Mouse (Mus musculus) neural tube, embryonic 14.5 days (tissue): Measurements from ENCODE around the gene Akap1. TPM values are rescaled to one million over a fixed set of nuclear protein-coding genes. Genes with fewer than 3 reads are reported as not detected.

ENCODE experiments used
- ATAC-seq: fragments of 200-750 bp; cut with Nextera tagmentation; 2 replicates; pipeline ENCODE4 v1.8.0; 2017; ENCODE audit warnings: low read depth, mild to moderate bottlenecking, moderate TSS enrichment, moderate library complexity
- H3K27ac ChIP-seq: fragments of 300-500 bp; sonication (generic); 2 replicates; pipeline ENCODE4 v1.5.1; 2014; ENCODE audit warnings: low read depth, mild to moderate bottlenecking, control low read depth, low read length, moderate library complexity, mixed read lengths
- H3K27me3 ChIP-seq: fragments of 300-500 bp; sonication (generic); 2 replicates; pipeline ENCODE4 v1.6.1; 2014; ENCODE audit warnings: low read length; ENCODE audit not compliant: control insufficient read depth, insufficient read depth
- H3K36me3 ChIP-seq: fragments of 300-500 bp; sonication (generic); 2 replicates; pipeline ENCODE4 v1.6.1; 2014; ENCODE audit warnings: low read length, mixed read lengths; ENCODE audit not compliant: control insufficient read depth, insufficient read depth
- H3K4me1 ChIP-seq: fragments of 300-500 bp; sonication (generic); 2 replicates; pipeline ENCODE4 v1.6.1; 2014; ENCODE audit warnings: low read length; ENCODE audit not compliant: control insufficient read depth, insufficient read depth
- H3K4me2 ChIP-seq: fragments of 300-500 bp; sonication (generic); 2 replicates; pipeline ENCODE4 v1.6.1; 2014; ENCODE audit warnings: mild to moderate bottlenecking, low read depth, low read length, control low read depth
- H3K4me3 ChIP-seq: fragments of 300-500 bp; sonication (generic); 2 replicates; pipeline ENCODE4 v1.5.1; 2014; ENCODE audit warnings: low read depth, low read length, control low read depth, mixed read lengths
- H3K9ac ChIP-seq: fragments of 300-500 bp; sonication (generic); replicated peaks from 2 replicates; pipeline ENCODE4 v1.6.1; 2014; ENCODE audit warnings: low read depth, mild to moderate bottlenecking, control low read depth, low read length, mixed read lengths
- H3K9me3 ChIP-seq: fragments of 300-500 bp; sonication (generic); 2 replicates; pipeline ENCODE4 v1.6.1; 2016; ENCODE audit warnings: low read length; ENCODE audit not compliant: control insufficient read depth
- WGBS: fragments of 180-500 bp; shearing (Covaris S2); extraction: QIAGEN DNeasy Blood & Tissue Kit; methylation state at CpG from one replicate; pipeline ENCODE4 v1.1.7; 2014; 5-methylcytosine and 5-hydroxymethylcytosine counted together
- polyA plus RNA-seq: library from polyadenylated mRNA; unstranded; fragments of >200 nt; fragmentation: Nextera tagmentation; extraction: Ambion mirVana; gene quantifications from 2 replicates; pipeline ENCODE4 v1.2.1, GENCODE M21; 2014

The Akap1 gene
- polyA plus RNA-seq, 1 experiment from 2014 or later, result 25.6 TPM

DNA sequence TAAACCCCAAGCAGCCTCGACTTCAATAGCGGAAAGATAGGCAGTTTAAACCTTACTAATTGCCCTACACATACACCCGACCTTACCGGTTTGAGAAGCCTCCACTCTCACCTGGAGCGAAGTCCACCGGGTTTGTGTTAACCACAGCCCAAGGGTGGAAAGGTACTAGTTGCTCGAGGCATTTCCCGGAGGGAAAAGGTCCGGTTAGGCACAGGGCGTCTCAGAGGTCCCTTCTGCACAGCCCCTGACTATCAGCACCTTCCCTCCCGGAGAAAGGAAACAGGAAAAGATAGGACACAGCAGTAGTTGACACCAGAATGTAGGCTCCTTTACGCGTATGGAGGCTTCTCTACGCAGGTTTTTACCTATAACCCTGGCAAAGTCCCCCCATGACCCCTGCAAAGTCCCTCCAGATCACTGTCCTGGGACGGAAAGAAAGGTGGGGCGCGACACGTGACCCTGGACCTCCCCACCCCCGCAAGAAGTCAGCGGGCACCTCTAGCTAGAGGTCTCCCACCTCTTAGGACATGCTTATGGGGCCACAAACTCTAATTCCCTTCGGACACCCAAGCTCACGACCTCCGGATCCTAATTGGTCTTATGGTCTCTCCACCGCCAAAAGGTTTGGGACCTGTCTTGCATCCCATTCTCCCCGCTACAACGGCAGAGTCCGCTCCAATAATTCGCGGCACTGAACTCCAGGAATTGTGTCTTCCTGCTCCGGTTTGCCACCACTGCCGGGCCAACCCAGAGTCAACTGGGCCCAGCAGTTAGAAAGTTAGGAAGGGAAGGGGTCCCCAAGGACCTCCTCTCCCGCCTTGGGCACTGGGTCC is 1.1 kb downstream of the Akap1 start:
- H3K27ac ChIP-seq, result no peak overlapping the region
- H3K4me2 ChIP-seq, result peak overlapping the region; percentile 99
- 2% methylated on average over 32 of the region's 32 CpGs for WGBS
- 0 out of 2 replicates have a peak, but pooled peaks cover 3% of the 10 kb centered on the region for H3K4me1 ChIP-seq
- no peaks in the 10 kb centered on the region for H3K27me3 ChIP-seq
- peak overlapping the region; percentile 61 for H3K9ac ChIP-seq
- peak overlapping the region; percentile 80 for H3K4me3 ChIP-seq
- no peaks in the 10 kb centered on the region for H3K36me3 ChIP-seq
- no peak for ATAC-seq
- H3K9me3 ChIP-seq, result no peaks in the 10 kb centered on the region

- no peak for ATAC-seq
- H3K4me3 ChIP-seq, result peak overlapping the region; percentile 80
- H3K27me3 ChIP-seq, result no peaks in the 10 kb centered on the region
- no peak overlapping the region for H3K27ac ChIP-seq
- H3K4me2 ChIP-seq, result peak overlapping the region; percentile 99
- no peaks in the 10 kb centered on the region for H3K36me3 ChIP-seq
- H3K9ac ChIP-seq, result no peak overlapping the region
- no peaks in the 10 kb centered on the region for H3K9me3 ChIP-seq
- 0 out of 2 replicates have a peak, but pooled peaks cover 3% of the 10 kb centered on the region for H3K4me1 ChIP-seq
- WGBS, result 85% methylated on average over 2 of the region's 2 CpGs
Measured at GRCm38 (mm10) chr11:88862355-88862754, 2.0 kb downstream of the Akap1 start.

GRCm38 (mm10) chr11:88861060-88861459 is 3.3 kb downstream of the Akap1 start:
- H3K9ac ChIP-seq, result no peak overlapping the region
- H3K27ac ChIP-seq, result no peak overlapping the region
- ATAC-seq, result no peak
- H3K9me3 ChIP-seq, result no peaks in the 10 kb centered on the region
- no peaks in the 10 kb centered on the region for H3K36me3 ChIP-seq
- H3K4me1 ChIP-seq, result 0 out of 2 replicates have a peak, but pooled peaks cover 3% of the 10 kb centered on the region
- 79% methylated on average over 3 of the region's 3 CpGs for WGBS
- H3K4me3 ChIP-seq, result no peak overlapping the region
- no peaks in the 10 kb centered on the region for H3K27me3 ChIP-seq
- no peak overlapping the region for H3K4me2 ChIP-seq

GRCm38 (mm10) chr11:88860641-88861040 is 3.7 kb downstream of the Akap1 start:
- H3K27ac ChIP-seq, result no peak overlapping the region
- H3K4me1 ChIP-seq, result 0 out of 2 replicates have a peak, but pooled peaks cover 3% of the 10 kb centered on the region
- no peak overlapping the region for H3K4me3 ChIP-seq
- no peaks in the 10 kb centered on the region for H3K27me3 ChIP-seq
- no peak overlapping the region for H3K9ac ChIP-seq
- ATAC-seq, result no peak
- H3K4me2 ChIP-seq, result no peak overlapping the region
- no peaks in the 10 kb centered on the region for H3K9me3 ChIP-seq
- WGBS, result 89% methylated on average over 3 of the region's 3 CpGs
- H3K36me3 ChIP-seq, result no peaks in the 10 kb centered on the region

GRCm38 (mm10) chr11:88857311-88858005 is 6.9 kb downstream of the Akap1 start:
- Histone ChIP-seq H3K27ac (no peak overlapping the region), H3K4me2 (no peak overlapping the region), H3K27me3 (no peaks in the 10 kb centered on the region), H3K9ac (no peak overlapping the region), H3K9me3 (no peaks in the 10 kb centered on the region), H3K36me3 (no peaks in the 10 kb centered on the region), H3K4me3 (no peak overlapping the region), H3K4me1 (no peaks in the 10 kb centered on the region)
- WGBS, result 68% methylated on average over 3 of the region's 3 CpGs
- ATAC-seq, result no peak

DNA sequence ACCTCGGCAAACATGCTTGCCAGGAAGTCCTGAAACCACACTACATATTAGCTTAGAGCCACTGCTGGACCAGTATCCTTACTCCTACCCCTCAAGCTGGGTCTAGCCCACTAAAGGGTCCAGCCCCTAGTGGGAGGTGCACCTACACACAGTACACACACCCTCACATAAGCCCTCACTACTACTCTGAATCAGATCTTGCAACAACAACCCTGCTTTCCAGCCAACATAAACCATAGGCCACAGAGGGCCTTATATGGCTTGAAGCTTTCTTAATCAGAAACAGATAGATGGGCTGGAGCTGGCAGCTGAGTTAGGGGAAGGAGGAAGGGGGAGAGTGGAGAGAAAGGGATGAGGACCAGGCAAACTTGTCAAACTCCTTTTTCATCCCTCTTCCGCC is 8.0 kb downstream of the Akap1 start:
- H3K4me2 ChIP-seq, result no peak overlapping the region
- no peaks in the 10 kb centered on the region for H3K36me3 ChIP-seq
- no peak overlapping the region for H3K4me3 ChIP-seq
- WGBS, result 84% methylated on average over 2 of the region's 2 CpGs
- no peaks in the 10 kb centered on the region for H3K4me1 ChIP-seq
- H3K9me3 ChIP-seq, result no peaks in the 10 kb centered on the region
- ATAC-seq, result no peak
- no peak overlapping the region for H3K27ac ChIP-seq
- no peak overlapping the region for H3K9ac ChIP-seq
- H3K27me3 ChIP-seq, result no peaks in the 10 kb centered on the region

DNA sequence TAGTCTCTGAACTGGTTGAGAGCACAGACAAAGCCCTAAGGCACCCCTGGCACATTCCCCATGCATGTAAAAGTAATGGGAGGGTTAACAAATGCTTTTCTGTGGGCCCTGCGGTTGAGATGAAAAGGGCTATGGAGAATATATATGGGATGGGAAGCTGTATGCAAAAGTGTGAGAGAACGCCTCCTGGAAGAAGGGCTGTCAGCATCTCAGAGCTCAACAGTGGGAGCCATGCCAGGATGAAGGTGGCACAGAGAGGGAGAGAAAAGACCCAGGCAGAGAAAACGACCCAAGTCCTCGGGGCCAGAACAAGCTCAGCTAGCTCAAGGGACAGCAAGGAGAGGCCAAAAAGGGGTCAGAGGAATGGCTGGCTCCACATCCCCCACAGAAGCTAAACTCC is 8.6 kb downstream of the Akap1 start:
- Histone ChIP-seq H3K36me3 (no peaks in the 10 kb centered on the region), H3K4me3 (no peak overlapping the region), H3K27ac (no peak overlapping the region), H3K9me3 (no peaks in the 10 kb centered on the region), H3K27me3 (no peaks in the 10 kb centered on the region), H3K4me2 (no peak overlapping the region), H3K4me1 (no peaks in the 10 kb centered on the region), H3K9ac (no peak overlapping the region)
- no peak for ATAC-seq
- WGBS, result 57% methylated on average over 4 of the region's 4 CpGs

DNA sequence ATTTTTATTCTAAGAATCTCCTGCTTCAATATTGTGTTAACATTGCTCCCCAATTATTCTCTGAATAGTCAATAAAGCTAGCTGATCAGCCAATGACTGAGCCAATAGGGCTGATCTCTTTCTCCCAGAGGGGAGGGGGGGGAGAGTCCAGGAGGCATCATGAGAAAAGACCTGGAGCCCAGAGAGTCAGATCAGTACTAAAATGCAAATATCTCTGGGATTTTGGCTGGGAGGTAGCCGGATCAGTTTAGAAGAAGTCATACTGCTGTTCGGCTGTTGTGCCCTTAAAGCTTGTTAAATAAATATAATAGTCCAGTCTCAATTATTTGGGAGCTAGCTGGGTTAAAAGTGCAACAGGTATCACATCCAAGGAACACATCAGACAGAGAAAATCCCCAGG is 10.8 kb downstream of the Akap1 start:
- ATAC-seq, result no peak
- H3K27ac ChIP-seq, result no peak overlapping the region
- no peak overlapping the region for H3K4me3 ChIP-seq
- H3K4me2 ChIP-seq, result no peak overlapping the region
- H3K4me1 ChIP-seq, result no peaks in the 10 kb centered on the region
- H3K9me3 ChIP-seq, result no peaks in the 10 kb centered on the region
- H3K36me3 ChIP-seq, result no peaks in the 10 kb centered on the region
- H3K27me3 ChIP-seq, result no peaks in the 10 kb centered on the region
- no peak overlapping the region for H3K9ac ChIP-seq
- WGBS, result 91% methylated on average over 2 of the region's 2 CpGs

DNA sequence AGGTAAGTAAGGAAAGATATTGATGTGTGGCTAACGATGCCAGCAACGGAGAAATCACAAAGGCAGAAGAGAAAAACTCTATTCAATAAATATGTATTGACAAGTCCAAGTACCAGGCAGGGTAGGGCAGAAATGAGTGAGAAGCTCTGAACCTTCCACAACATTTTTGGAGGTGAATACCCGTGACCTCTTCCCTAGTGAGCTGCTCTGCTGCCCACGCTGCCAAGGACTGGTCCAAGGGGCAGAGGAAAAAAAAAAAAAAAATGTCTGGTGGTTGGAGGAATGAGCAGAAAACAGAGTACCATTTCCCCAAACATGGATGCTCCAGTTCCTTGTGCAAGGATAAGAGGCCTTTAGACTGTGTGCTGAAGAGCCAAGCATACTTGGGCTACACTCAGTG is 11.6 kb downstream of the Akap1 start:
- H3K4me1 ChIP-seq, result no peaks in the 10 kb centered on the region
- WGBS, result 93% methylated on average over 4 of the region's 4 CpGs
- no peak for ATAC-seq
- H3K27ac ChIP-seq, result no peak overlapping the region
- no peak overlapping the region for H3K9ac ChIP-seq
- H3K4me3 ChIP-seq, result no peak overlapping the region
- no peak overlapping the region for H3K4me2 ChIP-seq
- H3K36me3 ChIP-seq, result no peaks in the 10 kb centered on the region
- no peaks in the 10 kb centered on the region for H3K27me3 ChIP-seq
- no peaks in the 10 kb centered on the region for H3K9me3 ChIP-seq
